ENCODE assay signal across 16 mouse cellular contexts in genomic region chr4:106185745-106186501, GRCm38 (mm10).
DNase-seq lines count a peak whose midpoint lies in the region; ATAC-seq lines count a peak whose summit lies in the region.
"Had no signal": no experiment of that assay in that cellular context is flagged by ENCODE, and none has a peak within 500 bp of the region (broad histone marks: within the 10 kb centered on the region; RNA-seq: fewer than 3 reads in every experiment).

No protein-coding gene starts in this region.

- 73% methylated on average over 13 of the region's 13 CpGs for WGBS in embryonic facial prominence, embryonic 12.5 days
- 84% methylated on average over 13 of the region's 13 CpGs for WGBS in embryonic facial prominence, embryonic 10.5 days
- WGBS in embryonic facial prominence, embryonic 13.5 days: 53% methylated on average over 13 of the region's 13 CpGs

- no peaks in the 10 kb centered on the region for H3K9me3 ChIP-seq in embryonic facial prominence, embryonic 12.5 days
- H3K9me3 ChIP-seq in embryonic facial prominence, embryonic 10.5 days: no peaks in the 10 kb centered on the region
- no peaks in the 10 kb centered on the region; the same call in 1 of the 2 replicates for H3K9me3 ChIP-seq in embryonic facial prominence, embryonic 13.5 days
- H3K9me3 ChIP-seq: liver, embryonic 13.5 days; midbrain, embryonic 12.5 days had no signal

- no peak for DNase-seq in embryonic facial prominence, embryonic 10.5 days (ENCODE audit: low spot score)
- peak; percentile 58 for DNase-seq in 3T3-L1 (ENCODE audit: low read depth, low spot score)
- peak; percentile 82 to 88 for DNase-seq in gastrocnemius, postnatal 36 days
- no peak for DNase-seq in urinary bladder, postnatal 25 days (ENCODE audit: low spot score)
- DNase-seq in lung, postnatal 10 days: no peak
- DNase-seq in thymus, postnatal 0 days (ENCODE audit: low spot score): no peak
- DNase-seq: cerebellum, adult 9-11 months; kidney, postnatal 36 days; liver, embryonic 13.5 days; lung, postnatal 14 days; thymus, postnatal 25 days had no signal

- H3K27me3 ChIP-seq in embryonic facial prominence, embryonic 12.5 days: no peaks in the 10 kb centered on the region
- H3K27me3 ChIP-seq in embryonic facial prominence, embryonic 10.5 days (replicated peaks; ENCODE audit: low read depth, poor library complexity, severe bottlenecking): no peaks in the 10 kb centered on the region
- H3K27me3 ChIP-seq in embryonic facial prominence, embryonic 13.5 days: no peaks in the 10 kb centered on the region
- H3K27me3 ChIP-seq: liver, embryonic 13.5 days; midbrain, embryonic 12.5 days had no signal

- H3K9ac ChIP-seq in embryonic facial prominence, embryonic 12.5 days: no peak overlapping the region
- no peak overlapping the region for H3K9ac ChIP-seq in embryonic facial prominence, embryonic 13.5 days
- H3K9ac ChIP-seq: liver, embryonic 13.5 days; midbrain, embryonic 12.5 days had no signal

- intact Hi-C loops in gastrocnemius, postnatal 36 days (cut with DNase I): no loop called here

- no peaks in the 10 kb centered on the region for H3K36me3 ChIP-seq in embryonic facial prominence, embryonic 12.5 days
- H3K36me3 ChIP-seq in embryonic facial prominence, embryonic 10.5 days (replicated peaks): no peaks in the 10 kb centered on the region
- no peaks in the 10 kb centered on the region for H3K36me3 ChIP-seq in embryonic facial prominence, embryonic 13.5 days
- H3K36me3 ChIP-seq: hindbrain, embryonic 10.5 days; liver, embryonic 13.5 days; midbrain, embryonic 12.5 days had no signal

- no peak overlapping the region for H3K4me3 ChIP-seq in embryonic facial prominence, embryonic 12.5 days
- no peak overlapping the region for H3K4me3 ChIP-seq in embryonic facial prominence, embryonic 10.5 days
- no peak overlapping the region for H3K4me3 ChIP-seq in embryonic facial prominence, embryonic 13.5 days
- H3K4me3 ChIP-seq: hindbrain, embryonic 10.5 days; liver, embryonic 13.5 days; midbrain, embryonic 12.5 days had no signal

- no peak for ATAC-seq in embryonic facial prominence, embryonic 12.5 days (ENCODE audit: insufficient number of reproducible peaks, insufficient read depth, low FRiP score, low TSS enrichment)
- ATAC-seq in embryonic facial prominence, embryonic 13.5 days (ENCODE audit: insufficient number of reproducible peaks, insufficient read depth, low FRiP score, low TSS enrichment, low read depth): no peak
- ATAC-seq: intestine, embryonic 16.5 days had no signal

- no peak overlapping the region for H3K4me2 ChIP-seq in embryonic facial prominence, embryonic 12.5 days (replicated peaks)
- H3K4me2 ChIP-seq in embryonic facial prominence, embryonic 13.5 days: no peak overlapping the region
- H3K4me2 ChIP-seq: liver, embryonic 13.5 days; midbrain, embryonic 12.5 days had no signal

- H3K27ac ChIP-seq in embryonic facial prominence, embryonic 12.5 days: peak overlapping the region; percentile 26; the same call in 1 of the 2 replicates
- no peak overlapping the region for H3K27ac ChIP-seq in embryonic facial prominence, embryonic 10.5 days (replicated peaks)
- H3K27ac ChIP-seq in embryonic facial prominence, embryonic 13.5 days: peak overlapping the region; percentile 53
- H3K27ac ChIP-seq: hindbrain, embryonic 10.5 days; liver, embryonic 13.5 days; midbrain, embryonic 12.5 days had no signal

- H3K4me1 ChIP-seq in embryonic facial prominence, embryonic 12.5 days: peaks cover 4% of the 10 kb centered on the region; the same call in 1 of the 2 replicates
- H3K4me1 ChIP-seq in embryonic facial prominence, embryonic 10.5 days: peaks cover 8% of the 10 kb centered on the region; the same call in 1 of the 2 replicates
- peaks cover 21% of the 10 kb centered on the region for H3K4me1 ChIP-seq in embryonic facial prominence, embryonic 13.5 days
- H3K4me1 ChIP-seq: hindbrain, embryonic 10.5 days; liver, embryonic 13.5 days; midbrain, embryonic 12.5 days had no signal

Comparison
In these comparisons a context has a peak if more than half of its experiments do, and no peak if none do; other contexts are left out.
1. DNase-seq: peak in 3T3-L1 (single experiment) and gastrocnemius, postnatal 36 days (2 of 2); none in embryonic facial prominence, embryonic 10.5 days (single experiment), urinary bladder, postnatal 25 days (single experiment), lung, postnatal 10 days (single experiment) and thymus, postnatal 0 days (single experiment).